Mouse (Mus musculus) CH12.LX (cell line): Measurements from ENCODE around the gene Armh1. TPM values are rescaled to one million over a fixed set of nuclear protein-coding genes. Genes with fewer than 3 reads are reported as not detected.

Source experiments
- DNase-seq: peaks from one replicate; pipeline ENCODE4 v3.0.0-alpha.2; 2013; ENCODE audit errors: extremely low read depth
- H3K27ac ChIP-seq: 2 replicates; pipeline ENCODE4 v1.5.1; 2012; ENCODE audit warnings: low read depth, mild to moderate bottlenecking, control low read depth, moderate library complexity; ENCODE audit not compliant: insufficient read depth
- H3K27me3 ChIP-seq: replicated peaks from 2 replicates; pipeline ENCODE3; 2012; ENCODE audit warnings: inconsistent platforms
- H3K36me3 ChIP-seq, 2 experiments: replicated peaks in 1 of 2; 2 replicates each; pipeline versions ENCODE3 to v1.6.1; 2012; ENCODE audit warnings: inconsistent platforms in 1 of 2, low read length in 1 of 2, mild to moderate bottlenecking in 1 of 2, mixed read lengths in 1 of 2, moderate library complexity in 1 of 2; ENCODE audit not compliant: control insufficient read depth in 1 of 2, insufficient read depth in 1 of 2
- H3K4me1 ChIP-seq, 2 experiments: 2 replicates each; pipeline ENCODE4 v1.6.1; 2012; ENCODE audit warnings: inconsistent platforms in 1 of 2, moderate library complexity in 1 of 2; ENCODE audit not compliant: insufficient read depth in 2 of 2, control insufficient read depth in 1 of 2
- H3K4me2 ChIP-seq: 2 replicates; pipeline ENCODE4 v1.6.1; 2012; ENCODE audit warnings: low read depth, mild to moderate bottlenecking, control low read depth; ENCODE audit not compliant: poor library complexity, insufficient read depth, severe bottlenecking
- H3K4me3 ChIP-seq, 3 experiments: fragments of 150-350 bp in 1 of 3; sonication (generic) in 1 of 3; replicated peaks in 1 of 3; 2 replicates each; pipeline versions ENCODE3 to v1.5.1; 2011 to 2012; ENCODE audit warnings: low read depth in 2 of 3, low read length in 2 of 3, mild to moderate bottlenecking in 2 of 3, moderate library complexity in 2 of 3, control low read depth in 1 of 3, improper control_type of control experiment in 1 of 3, inconsistent platforms in 1 of 3, mixed read lengths in 1 of 3; ENCODE audit not compliant: poor library complexity in 1 of 3
- H3K79me2 ChIP-seq: replicated peaks from 2 replicates; pipeline ENCODE4 v1.6.1; 2012; ENCODE audit warnings: mild to moderate bottlenecking, moderate library complexity; ENCODE audit not compliant: control insufficient read depth, poor library complexity, insufficient read depth, severe bottlenecking; ENCODE audit errors: extremely low read depth
- H3K9ac ChIP-seq: 2 replicates; pipeline ENCODE4 v1.6.1; 2012; ENCODE audit warnings: low read depth, mild to moderate bottlenecking, control low read depth, moderate library complexity; ENCODE audit not compliant: insufficient read depth
- H3K9me3 ChIP-seq: replicated peaks from 2 replicates; pipeline ENCODE3; 2012; ENCODE audit warnings: low read length, inconsistent platforms, mixed read lengths
- MAX ChIP-seq: IDR thresholded peaks from 2 replicates; pipeline ENCODE4 v1.6.1; 2011; ENCODE audit warnings: low read length, improper control_type of control experiment
- RAD21 ChIP-seq: IDR thresholded peaks from 2 replicates; pipeline ENCODE4 v1.6.1; 2011; ENCODE audit warnings: low read depth, mild to moderate bottlenecking, low read length, improper control_type of control experiment, moderate library complexity
- RCOR1 ChIP-seq: conservative IDR thresholded peaks from 2 replicates; pipeline ENCODE4 v1.6.1; 2012; ENCODE audit warnings: low read depth, mild to moderate bottlenecking, inconsistent platforms, low read length, improper control_type of control experiment
- SMC3 ChIP-seq: IDR thresholded peaks from 2 replicates; pipeline ENCODE4 v1.6.1; 2011; ENCODE audit warnings: low read depth, low read length, improper control_type of control experiment
- ZC3H11A ChIP-seq: IDR thresholded peaks from 2 replicates; pipeline ENCODE4 v1.6.1; 2012; ENCODE audit warnings: low read depth, mild to moderate bottlenecking, inconsistent platforms, low read length, improper control_type of control experiment
- dilution Hi-C: fragments of 300-500 bp; cut with MboI; formaldehyde crosslinking; loops from 2 replicates; pipeline ENCODE4 v1.14.3; 2020; ENCODE audit warnings: low sequenced_read_pairs; ENCODE audit not compliant: extremely low pct_unique_long_range_greater_than_20kb, extremely low pct_ligation_motif_present
- in situ Hi-C: fragments of 300-500 bp; cut with MboI; formaldehyde crosslinking; loops from 3 replicates; pipeline ENCODE4 v1.14.3; 2019; ENCODE audit warnings: low sequenced_read_pairs, low pct_ligation_motif_present, low pct_unique_long_range_greater_than_20kb, mixed read lengths
- polyA plus RNA-seq: library from polyadenylated mRNA; unstranded; fragments of >175 nt; gene quantifications from 2 replicates; pipeline ENCODE4 v1.2.1, GENCODE M21; 2012; ENCODE audit warnings: low read depth; ENCODE audit not compliant: insufficient read length
- total RNA-seq, 2 experiments: library from RNA; depleted of rRNA; stranded (reverse); fragments of 300-350 nt in 1 of 2; fragments of >200 nt in 1 of 2; gene quantifications; 2 replicates each; pipeline ENCODE4 v1.2.3; 2012 to 2014

The Armh1 gene
- total and polyA plus RNA-seq, 3 experiments: not detected

GRCm38 (mm10) chr4:117181863-117182758 is 69.8 kb downstream of the Armh1 start, which contains the start of gene Kif2c (continued):
- no peak for TF ChIP-seq RCOR1
- TF ChIP-seq SMC3: no peak
- no peak for TF ChIP-seq ZC3H11A
- TF ChIP-seq RAD21: no peak
- TF ChIP-seq, all 38 proteins: peak for 22

- no peaks in the 10 kb centered on the region for H3K27me3 ChIP-seq
- dilution Hi-C loops: no loop called here
- no peak overlapping the region for H3K9ac ChIP-seq
- in situ Hi-C loops: no loop called here
- TF ChIP-seq MAX: no peak
- H3K79me2 ChIP-seq: no peaks in the 10 kb centered on the region
- H3K36me3 ChIP-seq: peaks cover 90 to 98% of the 10 kb centered on the region in 2 experiments
- DNase-seq: no peak
- H3K4me2 ChIP-seq: no peak overlapping the region
- peaks cover 0 to 13% of the 10 kb centered on the region in 2 experiments; a peak in 1 of 4 replicates for H3K4me1 ChIP-seq
- no peak overlapping the region for H3K4me3 ChIP-seq
- H3K27ac ChIP-seq: no peak overlapping the region
- no peaks in the 10 kb centered on the region for H3K9me3 ChIP-seq
These were observed 82.0 kb downstream of the Armh1 start for GRCm38 (mm10) chr4:117169936-117170335.

Other genes starting within 250 kb of the Armh1 start
- gene Eif2b3, start 232.7 kb downstream of the Armh1 start, total RNA-seq (2012; rRNA removed): 49.9 and 62.2 TPM in 2 replicates
- 88.7 and 96.2 TPM in 2 replicates for gene Eif2b3, start 232.7 kb downstream of the Armh1 start, total RNA-seq (2014; rRNA removed)
- 83.3 and 84.9 TPM in 2 replicates for gene Eif2b3, start 232.7 kb downstream of the Armh1 start, polyA plus RNA-seq
- gene Ptch2, start 156.1 kb downstream of the Armh1 start, total RNA-seq (2012; rRNA removed): 0.04 and 0.21 TPM in 2 replicates
- gene Ptch2, start 156.1 kb downstream of the Armh1 start, total RNA-seq (2014; rRNA removed): not detected in 2 replicates
- 0.46 and 0.79 TPM in 2 replicates for gene Ptch2, start 156.1 kb downstream of the Armh1 start, polyA plus RNA-seq
- 31.5 and 32.4 TPM in 2 replicates for gene Btbd19, start 126.4 kb downstream of the Armh1 start, total RNA-seq (2012; rRNA removed)
- gene Btbd19, start 126.4 kb downstream of the Armh1 start, total RNA-seq (2014; rRNA removed): 49.7 and 51.1 TPM in 2 replicates
- 32.9 and 36.3 TPM in 2 replicates for gene Btbd19, start 126.4 kb downstream of the Armh1 start, polyA plus RNA-seq
- 0.55 and 0.98 TPM in 2 replicates for gene Tctex1d4, start 125.3 kb downstream of the Armh1 start, total RNA-seq (2012; rRNA removed)
- not detected in 2 replicates for gene Tctex1d4, start 125.3 kb downstream of the Armh1 start, total RNA-seq (2014; rRNA removed)
- gene Tctex1d4, start 125.3 kb downstream of the Armh1 start, polyA plus RNA-seq: not detected in 2 replicates
- 12.0 and 13.8 TPM in 2 replicates for gene Plk3, start 118.2 kb downstream of the Armh1 start, total RNA-seq (2012; rRNA removed)
- 8.6 and 8.8 TPM in 2 replicates for gene Plk3, start 118.2 kb downstream of the Armh1 start, total RNA-seq (2014; rRNA removed)
- gene Plk3, start 118.2 kb downstream of the Armh1 start, polyA plus RNA-seq: 14.7 and 18.5 TPM in 2 replicates
- 5,379 and 5,435 TPM in 2 replicates for gene Rps8, start 95.9 kb downstream of the Armh1 start, total RNA-seq (2012; rRNA removed)
- gene Rps8, start 95.9 kb downstream of the Armh1 start, total RNA-seq (2014; rRNA removed): 2,191 and 2,455 TPM in 2 replicates
- 1,480 and 1,967 TPM in 2 replicates for gene Rps8, start 95.9 kb downstream of the Armh1 start, polyA plus RNA-seq
- gene Kif2c, start 69.5 kb downstream of the Armh1 start, total RNA-seq (2012; rRNA removed): 33.9 and 39.6 TPM in 2 replicates
- 34.0 and 36.8 TPM in 2 replicates for gene Kif2c, start 69.5 kb downstream of the Armh1 start, total RNA-seq (2014; rRNA removed)
- 40.3 and 43.1 TPM in 2 replicates for gene Kif2c, start 69.5 kb downstream of the Armh1 start, polyA plus RNA-seq
- gene Tmem53, start 174 bp downstream of the Armh1 start, total RNA-seq (2012; rRNA removed): 0.50 and 1.1 TPM in 2 replicates
- 1.4 and 1.5 TPM in 2 replicates for gene Tmem53, start 174 bp downstream of the Armh1 start, total RNA-seq (2014; rRNA removed)
- 1.00 and 1.2 TPM in 2 replicates for gene Tmem53, start 174 bp downstream of the Armh1 start, polyA plus RNA-seq
- gene Rnf220, start 244.9 kb upstream of the Armh1 start, total RNA-seq (2012; rRNA removed): 78.7 and 86.8 TPM in 2 replicates
- gene Rnf220, start 244.9 kb upstream of the Armh1 start, total RNA-seq (2014; rRNA removed): 64.4 and 67.2 TPM in 2 replicates
- gene Rnf220, start 244.9 kb upstream of the Armh1 start, polyA plus RNA-seq: 117 and 122 TPM in 2 replicates